Mouse (Mus musculus) CD4-positive, CD25-positive, alpha-beta regulatory T cell, adult 2 months (primary cell): ENCODE data around the gene Hhatl.

ENCODE experiments used
- DNase-seq: peaks from one replicate; pipeline ENCODE4 v3.0.0-alpha.2; 2012; ENCODE audit warnings: low read depth, low spot score

Hhatl gene

GRCm38 (mm10) chr9:121791757-121792521 lies at the start of gene Hhatl:
TSS of gene Hhatl (minus strand) at chr9:121792507.
- no peak for DNase-seq

GRCm38 (mm10) chr9:121839622-121839965 lies 47.3 kb upstream of the Hhatl start:
- no peak for DNase-seq

GRCm38 (mm10) chr9:121838829-121839621 lies 46.7 kb upstream of the Hhatl start, which contains the start of gene Ccdc13:
TSS of gene Ccdc13 (minus strand) at chr9:121839461.
- peak; percentile 45 for DNase-seq

- DNase-seq = no peak
Observed at GRCm38 (mm10) chr9:121838008-121838407, 45.7 kb upstream of the Hhatl start.

- DNase-seq = no peak
Observed at GRCm38 (mm10) chr9:121833825-121834224, 41.5 kb upstream of the Hhatl start.

- DNase-seq = peak; percentile 85
Observed at GRCm38 (mm10) chr9:121830956-121831293, 38.6 kb upstream of the Hhatl start.

- DNase-seq = peak; percentile 70
Observed at GRCm38 (mm10) chr9:121830243-121830955, 38.1 kb upstream of the Hhatl start.

- no peak for DNase-seq
Observed at GRCm38 (mm10) chr9:121829270-121829992, 37.1 kb upstream of the Hhatl start.

- no peak for DNase-seq
Observed at GRCm38 (mm10) chr9:121828314-121828713, 36.0 kb upstream of the Hhatl start.

- DNase-seq = no peak
Observed at GRCm38 (mm10) chr9:121826356-121826755, 34.0 kb upstream of the Hhatl start.

- DNase-seq = no peak
Observed at GRCm38 (mm10) chr9:121823991-121824390, 31.7 kb upstream of the Hhatl start.

- no peak for DNase-seq
Observed at GRCm38 (mm10) chr9:121823051-121823450, 30.7 kb upstream of the Hhatl start.

GRCm38 (mm10) chr9:121822585-121822991 lies 30.3 kb upstream of the Hhatl start:
- no peak for DNase-seq

- no peak for DNase-seq
Observed at GRCm38 (mm10) chr9:121820765-121821164, 28.5 kb upstream of the Hhatl start.

- no peak for DNase-seq
Observed at GRCm38 (mm10) chr9:121819771-121820471, 27.6 kb upstream of the Hhatl start.

GRCm38 (mm10) chr9:121819073-121819770 lies 26.9 kb upstream of the Hhatl start:
- DNase-seq = no peak

- no peak for DNase-seq
Observed at GRCm38 (mm10) chr9:121815183-121815582, 22.9 kb upstream of the Hhatl start.

GRCm38 (mm10) chr9:121810081-121810821 lies 17.9 kb upstream of the Hhatl start:
- no peak for DNase-seq

GRCm38 (mm10) chr9:121808511-121808910 lies 16.2 kb upstream of the Hhatl start:
- no peak for DNase-seq

- no peak for DNase-seq
Observed at GRCm38 (mm10) chr9:121807947-121808346, 15.6 kb upstream of the Hhatl start.
